Mouse (Mus musculus): ENCODE measurements around the gene Il20.
A peak's percentile ranks its signal among the peaks of the same experiment; 100 is the strongest.

- peak; percentile 92 for TF ChIP-seq CTCF (IDR thresholded peaks at IDR 0.05)
- no peak for TF ChIP-seq POLR2A (IDR thresholded peaks at IDR 0.05; ENCODE audit: insufficient read depth, low read depth, low read length)
- TF ChIP-seq EP300 (IDR thresholded peaks at IDR 0.05; ENCODE audit: insufficient read depth, low read depth, low read length), result no peak
Measured at GRCm38 (mm10) chr1:130876931-130877509, 34.2 kb downstream of the Il20 start.

All from heart, adult 2 months (tissue).